ENCODE assay signal across 10 mouse cellular contexts in genomic region chr15:91900245-91900644, GRCm38 (mm10).
DNase-seq lines count a peak whose midpoint lies in the region; ATAC-seq and TF ChIP-seq lines count a peak whose summit lies in the region.
"Had no signal": no experiment of that assay in that cellular context is flagged by ENCODE, and none has a peak within 500 bp of the region (broad histone marks: within the 10 kb centered on the region; RNA-seq: fewer than 3 reads in every experiment).

No protein-coding gene starts in this region.

- no peaks in the 10 kb centered on the region for H3K27me3 ChIP-seq in cerebellum, adult 2 months (ENCODE audit: control insufficient read depth, insufficient read depth, low read length)
- no peaks in the 10 kb centered on the region for H3K27me3 ChIP-seq in E14TG2a.4 (ENCODE audit: insufficient read depth, low read length)
- H3K27me3 ChIP-seq: midbrain, embryonic 12.5 days; stomach, embryonic 15.5 days had no signal

- H3K4me3 ChIP-seq in cerebellum, adult 2 months (replicated peaks; ENCODE audit: insufficient read depth, low read depth, low read length) = no peak overlapping the region
- H3K4me3 ChIP-seq in E14TG2a.4 (replicated peaks; ENCODE audit: low read length) = no peak overlapping the region
- H3K4me3 ChIP-seq: midbrain, embryonic 12.5 days; stomach, embryonic 15.5 days had no signal

- ATAC-seq in erythroblast, adult 5-6 weeks (replicated peaks; ENCODE audit: low FRiP score, poor library complexity, severe bottlenecking) = no peak
- no peak for ATAC-seq in frontal cortex, adult (ENCODE audit: low TSS enrichment)

- no peaks in the 10 kb centered on the region for H3K36me3 ChIP-seq in E14TG2a.4 (ENCODE audit: insufficient read depth, low read length)
- H3K36me3 ChIP-seq: midbrain, embryonic 12.5 days; stomach, embryonic 15.5 days had no signal

- DNase-seq in cerebellum, postnatal 36 days = peak; percentile 6 to 9
- DNase-seq in cerebellum, adult 2 months = no peak
- peak; percentile 25 to 35 for DNase-seq in left cerebral cortex, postnatal 14 days (ENCODE audit: low spot score in 2 of 2)
- DNase-seq in left cerebral cortex, postnatal 36 days (ENCODE audit: low spot score in 2 of 2) = no peak
- peak; percentile 20 for DNase-seq in forelimb bud, embryonic 11.5 days (ENCODE audit: low read depth, low spot score)

- 67% methylated on average over 6 of the region's 6 CpGs for WGBS in cerebellum, adult 2 months

- intact Hi-C loops in left cerebral cortex, postnatal 14 days (cut with DNase I) = no loop called here
- intact Hi-C loops in left cerebral cortex, postnatal 36 days (cut with DNase I) = no loop called here

- H3K9me3 ChIP-seq in E14TG2a.4 (ENCODE audit: low read length) = no peaks in the 10 kb centered on the region
- H3K9me3 ChIP-seq: midbrain, embryonic 12.5 days; stomach, embryonic 15.5 days had no signal

- H3K4me1 ChIP-seq in cerebellum, adult 2 months (ENCODE audit: control insufficient read depth, insufficient read depth, low read length) = no peaks in the 10 kb centered on the region
- peaks cover 5% of the 10 kb centered on the region; the same call in 1 of the 2 replicates for H3K4me1 ChIP-seq in E14TG2a.4 (replicated peaks; ENCODE audit: low read depth, low read length)
- H3K4me1 ChIP-seq: midbrain, embryonic 12.5 days; stomach, embryonic 15.5 days had no signal

- no peak for TF ChIP-seq POLR2A in cerebellum, adult 2 months (IDR thresholded peaks at IDR 0.05; ENCODE audit: borderline replicate concordance, insufficient read depth, low read length)

- TF ChIP-seq CTCF in cerebellum, adult 2 months (IDR thresholded peaks at IDR 0.05; ENCODE audit: borderline replicate concordance, insufficient read depth, low read depth, low read length) = no peak; the same call in 1 of the 2 replicates
- peak; percentile 66 for TF ChIP-seq CTCF in E14TG2a.4 (conservative IDR thresholded peaks at IDR 0.05; ENCODE audit: low read length)

- H3K27ac ChIP-seq in cerebellum, adult 2 months (ENCODE audit: insufficient read depth, low read length) = no peak overlapping the region
- H3K27ac ChIP-seq: midbrain, embryonic 12.5 days; stomach, embryonic 15.5 days had no signal

Comparison
In these comparisons a context has a peak if more than half of its experiments do, and no peak if none do; other contexts are left out.
1. DNase-seq: peak in cerebellum, postnatal 36 days (2 of 2), left cerebral cortex, postnatal 14 days (2 of 2) and forelimb bud, embryonic 11.5 days (single experiment); none in cerebellum, adult 2 months (0 of 2) and left cerebral cortex, postnatal 36 days (0 of 2).